Mouse (Mus musculus) small intestine, adult 2 months (tissue): ENCODE measurements around the gene Srgap3. TPM values are rescaled to one million over a fixed set of nuclear protein-coding genes. Genes with fewer than 3 reads are reported as not detected.

Experiments
- H3K27ac ChIP-seq: fragments of 200-500 bp; 2 replicates; pipeline ENCODE4 v1.5.1; 2012; ENCODE audit warnings: low read depth, low read length, control low read depth, inconsistent platforms; ENCODE audit not compliant: insufficient read depth
- H3K27me3 ChIP-seq: fragments of 200-500 bp; 2 replicates; pipeline ENCODE4 v1.6.1; 2012; ENCODE audit warnings: mild to moderate bottlenecking, moderate library complexity, low read length, inconsistent platforms; ENCODE audit not compliant: control insufficient read depth, insufficient read depth
- H3K36me3 ChIP-seq: fragments of 200-500 bp; 2 replicates; pipeline ENCODE4 v1.6.1; 2012; ENCODE audit warnings: mild to moderate bottlenecking, low read length, control low read depth, inconsistent platforms; ENCODE audit not compliant: control insufficient read depth, insufficient read depth
- H3K4me1 ChIP-seq: fragments of 200-500 bp; 2 replicates; pipeline ENCODE4 v1.6.1; 2012; ENCODE audit warnings: low read length, inconsistent platforms, mixed read lengths; ENCODE audit not compliant: control insufficient read depth, insufficient read depth, insufficient read length
- H3K4me3 ChIP-seq: fragments of 200-500 bp; 2 replicates; pipeline ENCODE4 v1.5.1; 2012; ENCODE audit warnings: low read depth, mild to moderate bottlenecking, control low read depth, inconsistent platforms, low read length, moderate library complexity
- CTCF ChIP-seq: fragments of 200-500 bp; IDR thresholded peaks from 2 replicates; pipeline ENCODE4 v1.5.1; 2012; ENCODE audit warnings: low read depth, mild to moderate bottlenecking, control low read depth, inconsistent platforms, low read length, moderate library complexity, mixed read lengths; ENCODE audit not compliant: insufficient replicate concordance, insufficient read length; ENCODE audit errors: extremely low read depth
- POLR2A ChIP-seq: fragments of 200-500 bp; IDR thresholded peaks from 2 replicates; pipeline ENCODE4 v1.6.1; 2012; ENCODE audit warnings: low read depth, mild to moderate bottlenecking, control low read depth, inconsistent platforms, low read length, moderate library complexity
- WGBS: fragments of 180-500 bp; shearing (Covaris S2); methylation state at CpG from one replicate; pipeline ENCODE4 v1.1.7; 2018; 5-methylcytosine and 5-hydroxymethylcytosine counted together
- polyA plus RNA-seq: library from polyadenylated mRNA; depleted of rRNA; stranded (reverse); fragments of >200 nt; gene quantifications from 2 replicates; pipeline ENCODE4 v1.2.3, GENCODE M21; 2012

Srgap3 gene
- polyA plus RNA-seq, 1 experiment = 0.63 TPM

- H3K27me3 ChIP-seq = no peaks in the 10 kb centered on the region
- TF ChIP-seq POLR2A = no peak
- TF ChIP-seq CTCF = no peak
- WGBS = 79% methylated on average over 4 of the region's 4 CpGs
- no peak overlapping the region for H3K27ac ChIP-seq
- no peaks in the 10 kb centered on the region for H3K4me1 ChIP-seq
- H3K4me3 ChIP-seq = no peak overlapping the region
- H3K36me3 ChIP-seq = no peaks in the 10 kb centered on the region
These were observed 136.6 kb downstream of the Srgap3 start for GRCm38 (mm10) chr6:112810521-112810830.

- H3K27ac ChIP-seq = no peak overlapping the region
- H3K4me3 ChIP-seq = no peak overlapping the region
- H3K36me3 ChIP-seq = no peaks in the 10 kb centered on the region
- WGBS = 82% methylated on average over 15 of the region's 15 CpGs
- no peak for TF ChIP-seq POLR2A
- TF ChIP-seq CTCF = no peak
- no peaks in the 10 kb centered on the region for H3K4me1 ChIP-seq
- H3K27me3 ChIP-seq = no peaks in the 10 kb centered on the region
These were observed 137.2 kb downstream of the Srgap3 start for GRCm38 (mm10) chr6:112809658-112810520.

GRCm38 (mm10) chr6:112808738-112809137, 138.3 kb downstream of the Srgap3 start:
- Histone ChIP-seq H3K4me1 (no peaks in the 10 kb centered on the region), H3K27ac (no peak overlapping the region), H3K27me3 (no peaks in the 10 kb centered on the region), H3K4me3 (no peak overlapping the region), H3K36me3 (no peaks in the 10 kb centered on the region)
- 85% methylated on average over 9 of the region's 9 CpGs for WGBS
- TF ChIP-seq POLR2A (no peak), CTCF (no peak)

GRCm38 (mm10) chr6:112801917-112802316, 145.1 kb downstream of the Srgap3 start:
- no peak overlapping the region for H3K27ac ChIP-seq
- no peaks in the 10 kb centered on the region for H3K4me1 ChIP-seq
- no peak overlapping the region for H3K4me3 ChIP-seq
- no peak for TF ChIP-seq POLR2A
- TF ChIP-seq CTCF = no peak
- WGBS = 87% methylated on average over 3 of the region's 3 CpGs
- H3K36me3 ChIP-seq = no peaks in the 10 kb centered on the region
- H3K27me3 ChIP-seq = no peaks in the 10 kb centered on the region

GRCm38 (mm10) chr6:112798378-112798777, 148.7 kb downstream of the Srgap3 start:
- H3K4me3 ChIP-seq = no peak overlapping the region
- no peaks in the 10 kb centered on the region for H3K36me3 ChIP-seq
- WGBS = 82% methylated on average over 5 of the region's 5 CpGs
- H3K27ac ChIP-seq = no peak overlapping the region
- no peaks in the 10 kb centered on the region for H3K4me1 ChIP-seq
- TF ChIP-seq POLR2A (no peak), CTCF (no peak)
- H3K27me3 ChIP-seq = no peaks in the 10 kb centered on the region

- no peak overlapping the region for H3K4me3 ChIP-seq
- H3K27ac ChIP-seq = no peak overlapping the region
- WGBS = 50% methylated on average over 2 of the region's 2 CpGs
These were observed 150.5 kb downstream of the Srgap3 start for GRCm38 (mm10) chr6:112796607-112797006.

GRCm38 (mm10) chr6:112793887-112794286, 153.2 kb downstream of the Srgap3 start:
- WGBS = 93% methylated on average over 5 of the region's 5 CpGs
- Histone ChIP-seq H3K36me3 (no peaks in the 10 kb centered on the region), H3K4me1 (no peaks in the 10 kb centered on the region), H3K4me3 (no peak overlapping the region), H3K27ac (no peak overlapping the region), H3K27me3 (no peaks in the 10 kb centered on the region)
- TF ChIP-seq POLR2A (no peak), CTCF (no peak)

More at GRCm38 (mm10) chr6:112796607-112797006, 150.5 kb downstream of the Srgap3 start:
- no peak for TF ChIP-seq POLR2A
- TF ChIP-seq CTCF = no peak
- Histone ChIP-seq H3K36me3 (no peaks in the 10 kb centered on the region), H3K27me3 (no peaks in the 10 kb centered on the region), H3K4me1 (no peaks in the 10 kb centered on the region)
